Mouse (Mus musculus) forebrain, embryonic 11.5 days (tissue): Measurements from ENCODE around the gene Arhgap27. TPM values are rescaled to one million over a fixed set of nuclear protein-coding genes. Genes with fewer than 3 reads are reported as not detected.
"Not testable (repeated sequence)": the region's sequence is repeated elsewhere in the genome, so short reads cannot be mapped to it uniquely, and the experiment has no call there.

Source experiments
- ATAC-seq: fragments of 200-750 bp; cut with Nextera tagmentation; replicated peaks from 2 replicates; pipeline ENCODE4 v1.8.0; 2017; ENCODE audit warnings: moderate TSS enrichment; ENCODE audit not compliant: low FRiP score
- DNase-seq: peaks from one replicate; pipeline ENCODE4 v3.0.0-alpha.2; 2017; ENCODE audit warnings: low spot score
- H3K27ac ChIP-seq: fragments of 300-500 bp; sonication (generic); 2 replicates; pipeline ENCODE4 v1.5.1; 2014; ENCODE audit warnings: low read depth, low read length
- H3K27me3 ChIP-seq: fragments of 300-500 bp; sonication (generic); 2 replicates; pipeline ENCODE4 v1.6.1; 2014; ENCODE audit warnings: mild to moderate bottlenecking, low read length, mixed read lengths; ENCODE audit not compliant: control insufficient read depth, insufficient read depth
- H3K36me3 ChIP-seq: fragments of 300-500 bp; sonication (generic); 2 replicates; pipeline ENCODE4 v1.6.1; 2014; ENCODE audit warnings: mild to moderate bottlenecking, low read length, moderate library complexity, mixed read lengths; ENCODE audit not compliant: control insufficient read depth, insufficient read depth
- H3K4me1 ChIP-seq: fragments of 300-500 bp; sonication (generic); replicated peaks from 2 replicates; pipeline ENCODE4 v1.6.1; 2014; ENCODE audit warnings: low read length, mixed read lengths; ENCODE audit not compliant: control insufficient read depth, insufficient read depth
- H3K4me2 ChIP-seq: fragments of 300-500 bp; sonication (generic); 2 replicates; pipeline ENCODE4 v1.6.1; 2014; ENCODE audit warnings: low read depth, mild to moderate bottlenecking, low read length, moderate library complexity, mixed read lengths; ENCODE audit not compliant: severe bottlenecking
- H3K4me3 ChIP-seq: fragments of 300-500 bp; sonication (generic); 2 replicates; pipeline ENCODE4 v1.5.1; 2014; ENCODE audit warnings: low read depth, low read length
- H3K9ac ChIP-seq: fragments of 300-500 bp; sonication (generic); 2 replicates; pipeline ENCODE4 v1.6.1; 2014; ENCODE audit warnings: low read length
- H3K9me3 ChIP-seq: fragments of 300-500 bp; sonication (generic); 2 replicates; pipeline ENCODE4 v1.6.1; 2016; ENCODE audit warnings: low read length, mixed read lengths; ENCODE audit not compliant: control insufficient read depth
- WGBS: fragments of 180-500 bp; shearing (Covaris S2); extraction: QIAGEN DNeasy Blood & Tissue Kit; methylation state at CpG from one replicate; pipeline ENCODE4 v1.1.7; 2014; 5-methylcytosine and 5-hydroxymethylcytosine counted together
- polyA plus RNA-seq: library from polyadenylated mRNA; unstranded; fragments of >200 nt; fragmentation: Nextera tagmentation; extraction: Ambion mirVana; gene quantifications from 2 replicates; pipeline ENCODE4 v1.2.1, GENCODE M21; 2014

The Arhgap27 gene
- polyA plus RNA-seq: 3.2 TPM in 2 replicates

DNA sequence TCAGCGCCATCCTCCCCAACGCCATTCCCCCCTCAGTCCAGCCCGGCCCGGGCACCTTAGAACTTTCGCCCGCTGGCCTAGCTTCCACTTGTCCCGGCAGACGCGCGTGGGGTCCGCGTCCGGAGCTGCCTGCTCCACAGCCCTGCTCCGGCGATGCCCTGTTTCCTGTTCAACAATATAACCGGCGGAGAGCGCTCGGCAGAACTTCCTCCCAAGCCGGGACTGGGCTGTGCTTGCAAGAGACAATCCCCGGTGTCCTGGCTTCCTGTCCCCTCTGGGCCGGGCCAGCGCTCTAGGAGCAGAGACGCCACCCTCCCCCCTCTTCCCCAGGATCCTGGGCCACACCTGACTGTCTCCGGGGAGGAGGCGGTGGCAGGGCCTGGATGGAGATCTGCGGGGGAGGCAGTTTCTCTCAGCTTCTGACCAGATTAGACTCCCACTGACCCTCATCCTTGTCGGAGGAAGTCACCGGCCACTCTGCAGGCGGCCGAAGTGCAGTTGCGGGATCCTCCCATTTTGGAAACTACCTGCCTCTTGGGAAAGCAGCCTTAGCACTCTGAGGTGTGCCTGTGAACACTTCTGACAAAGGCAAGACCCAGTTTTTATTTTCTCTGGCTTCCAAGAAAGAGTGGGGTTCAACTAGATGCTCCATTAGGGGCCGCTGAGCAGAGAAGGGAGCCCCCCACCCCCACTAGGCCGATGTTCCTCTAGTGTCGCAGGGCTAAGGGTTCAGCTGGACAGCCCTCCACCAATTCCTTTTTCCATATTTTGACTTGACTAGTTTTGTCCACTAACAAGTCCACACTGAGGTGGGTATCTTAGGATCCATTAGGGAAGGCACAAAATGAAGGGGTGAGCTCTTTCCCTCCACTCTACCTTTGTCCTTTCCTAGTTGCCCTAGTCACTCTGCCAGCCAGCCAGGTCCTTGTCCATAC, at the start of gene Arhgap27:
Arhgap27 (minus strand) TSS at position 479 of the 935 bp plus-strand sequence.
- Histone ChIP-seq H3K9ac (peak within 1 kb of the TSS; percentile 21), H3K27me3 (peaks cover 57% of the 10 kb centered on the region), H3K36me3 (no peaks in the 10 kb centered on the region), H3K4me2 (peak within 1 kb of the TSS; percentile 54), H3K27ac (no peak within 1 kb of the TSS), H3K4me1 (peaks cover 12% of the 10 kb centered on the region), H3K9me3 (no peaks in the 10 kb centered on the region), H3K4me3 (peak within 1 kb of the TSS; percentile 28)
- WGBS: 1% methylated on average over 35 of the region's 35 CpGs
- peak; percentile 70 for DNase-seq
- ATAC-seq: no peak

GRCm38 (mm10) chr11:103412950-103413423, 49.5 kb upstream of the Arhgap27 start:
- DNase-seq: no peak

GRCm38 (mm10) chr11:103411981-103412949, 48.8 kb upstream of the Arhgap27 start, which contains the start of gene Plekhm1:
Plekhm1 (minus strand) TSS chr11:103412687.
- H3K4me3 ChIP-seq: peak within 1 kb of the TSS; percentile 73
- peak; percentile 96 for DNase-seq
- H3K27ac ChIP-seq: no peak within 1 kb of the TSS
- no peaks in the 10 kb centered on the region for H3K36me3 ChIP-seq
- ATAC-seq: peak; percentile 98
- H3K9me3 ChIP-seq: no peaks in the 10 kb centered on the region
- H3K27me3 ChIP-seq: no peaks in the 10 kb centered on the region
- peaks cover 4% of the 10 kb centered on the region for H3K4me1 ChIP-seq
- WGBS: under 1% methylated on average over 67 of the region's 67 CpGs
- peak within 1 kb of the TSS; percentile 89 for H3K4me2 ChIP-seq
- H3K9ac ChIP-seq: peak within 1 kb of the TSS; percentile 77

More at GRCm38 (mm10) chr11:103412950-103413423, 49.5 kb upstream of the Arhgap27 start:
- Histone ChIP-seq H3K4me2 (peak overlapping the region; percentile 89), H3K4me3 (peak overlapping the region; percentile 73), H3K27me3 (no peaks in the 10 kb centered on the region), H3K9me3 (no peaks in the 10 kb centered on the region), H3K9ac (peak overlapping the region; percentile 40), H3K27ac (no peak overlapping the region), H3K36me3 (no peaks in the 10 kb centered on the region), H3K4me1 (peaks cover 4% of the 10 kb centered on the region)
- no peak; the same call in 1 of the 2 replicates for ATAC-seq
- WGBS: 3% methylated on average over 14 of the region's 14 CpGs

DNA sequence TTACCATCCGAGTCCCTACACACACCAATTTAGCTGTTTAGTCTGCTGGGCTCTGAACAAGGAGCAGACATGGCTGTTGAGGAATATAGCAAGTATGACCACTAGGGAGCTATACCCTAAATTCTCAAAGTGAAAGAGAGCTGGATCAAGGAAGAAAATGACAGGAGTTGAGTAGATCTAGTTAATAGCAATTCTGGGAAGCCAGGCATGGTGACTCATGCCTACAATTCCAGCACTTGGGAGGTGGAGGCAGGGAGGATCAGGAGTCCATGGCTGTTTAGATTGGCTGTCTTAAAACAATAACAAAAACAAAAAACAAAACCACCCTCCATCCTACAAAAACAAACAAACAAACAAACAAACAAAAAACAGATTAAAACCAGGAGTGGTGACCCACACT, 47.8 kb upstream of the Arhgap27 start:
- ATAC-seq: no peak
- WGBS: 96% methylated on average over 1 of the region's 1 CpGs
- H3K4me1 ChIP-seq: peaks cover 4% of the 10 kb centered on the region
- no peak overlapping the region for H3K27ac ChIP-seq
- H3K4me3 ChIP-seq: peak overlapping the region; percentile 73
- no peaks in the 10 kb centered on the region for H3K36me3 ChIP-seq
- no peak overlapping the region for H3K4me2 ChIP-seq
- H3K27me3 ChIP-seq: no peaks in the 10 kb centered on the region
- H3K9me3 ChIP-seq: no peaks in the 10 kb centered on the region
- no peak for DNase-seq
- no peak overlapping the region for H3K9ac ChIP-seq

DNA sequence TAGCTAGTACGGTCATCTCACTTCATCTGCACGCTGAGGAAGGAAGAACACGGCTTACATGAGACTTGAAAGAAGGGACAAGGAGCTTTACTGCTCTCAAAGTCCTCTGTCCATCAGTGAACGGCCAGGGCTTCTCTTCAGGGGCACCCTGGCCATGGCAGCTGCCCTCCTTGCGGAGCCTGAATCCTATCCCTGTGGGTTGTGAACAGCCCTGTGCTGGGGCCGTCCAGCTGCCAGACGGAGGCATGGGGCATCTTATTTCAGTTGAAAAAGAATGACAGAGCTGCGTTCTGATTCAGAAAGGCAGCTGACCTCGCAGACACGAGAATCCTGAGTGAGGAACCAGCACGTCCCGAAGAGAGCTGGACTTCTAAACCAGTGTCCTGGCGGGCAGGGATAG, 45.4 kb upstream of the Arhgap27 start:
- Histone ChIP-seq H3K36me3 (no peaks in the 10 kb centered on the region), H3K4me3 (no peak overlapping the region), H3K4me1 (peaks cover 4% of the 10 kb centered on the region), H3K9me3 (no peaks in the 10 kb centered on the region), H3K4me2 (no peak overlapping the region), H3K27me3 (no peaks in the 10 kb centered on the region), H3K9ac (no peak overlapping the region), H3K27ac (no peak overlapping the region)
- ATAC-seq (no peak), DNase-seq (no peak)
- WGBS: 93% methylated on average over 13 of the region's 13 CpGs

DNA sequence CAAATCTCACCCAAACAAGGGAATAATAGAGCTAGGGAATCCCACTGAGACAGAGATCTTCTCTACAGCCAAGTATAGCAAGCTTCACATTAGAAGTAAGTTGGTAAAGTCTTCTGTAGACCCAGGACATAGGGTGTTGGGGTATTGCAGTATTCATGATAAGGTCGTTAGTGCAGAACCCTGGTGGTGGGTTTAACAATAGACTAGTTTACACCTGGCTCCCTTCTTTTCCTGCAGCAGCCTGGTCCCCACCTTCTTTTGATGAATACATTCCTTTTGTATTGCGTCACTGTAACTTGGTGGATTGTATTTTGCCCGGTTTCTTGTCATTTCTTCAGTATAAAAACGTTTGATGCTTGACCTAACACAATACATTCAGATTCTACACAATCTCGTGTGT, 43.6 kb upstream of the Arhgap27 start:
- 57% methylated on average over 5 of the region's 5 CpGs for WGBS
- not testable (repeated sequence) for H3K27ac ChIP-seq, ATAC-seq, H3K27me3 ChIP-seq, H3K4me1 ChIP-seq, H3K9ac ChIP-seq, DNase-seq, H3K36me3 ChIP-seq, H3K4me3 ChIP-seq, H3K9me3 ChIP-seq, H3K4me2 ChIP-seq

- peaks cover 2% of the 10 kb centered on the region; the same call in 1 of the 2 replicates for H3K4me1 ChIP-seq
- H3K27ac ChIP-seq: no peak overlapping the region
- no peaks in the 10 kb centered on the region for H3K9me3 ChIP-seq
- no peak for ATAC-seq
- H3K36me3 ChIP-seq: no peaks in the 10 kb centered on the region; the same call in 1 of the 2 replicates
- no peak overlapping the region for H3K9ac ChIP-seq
- DNase-seq: no peak
- no peaks in the 10 kb centered on the region for H3K27me3 ChIP-seq
- no peak overlapping the region for H3K4me2 ChIP-seq
- WGBS: 76% methylated on average over 7 of the region's 7 CpGs
- H3K4me3 ChIP-seq: no peak overlapping the region
These were observed 43.1 kb upstream of the Arhgap27 start for GRCm38 (mm10) chr11:103406551-103406950.

GRCm38 (mm10) chr11:103405814-103406213, 42.3 kb upstream of the Arhgap27 start:
- Histone ChIP-seq H3K27me3 (no peaks in the 10 kb centered on the region), H3K4me2 (no peak overlapping the region), H3K27ac (no peak overlapping the region), H3K9ac (no peak overlapping the region), H3K4me1 (no peaks in the 10 kb centered on the region), H3K9me3 (no peaks in the 10 kb centered on the region), H3K4me3 (no peak overlapping the region), H3K36me3 (no peaks in the 10 kb centered on the region; the same call in 1 of the 2 replicates)
- WGBS: 94% methylated on average over 1 of the region's 1 CpGs
- DNase-seq (no peak), ATAC-seq (no peak)
